Mouse (Mus musculus) large intestine, adult 2 months (tissue): Measurements from ENCODE around the gene Myl12a. TPM values are rescaled to one million over a fixed set of nuclear protein-coding genes. Genes with fewer than 3 reads are reported as not detected.

ENCODE experiments used
- DNase-seq: peaks from one replicate; pipeline ENCODE4 v3.0.0-alpha.2; 2012; ENCODE audit warnings: low read depth, low spot score
- WGBS: fragments of 180-500 bp; shearing (Covaris S2); methylation state at CpG from one replicate; pipeline ENCODE4 v1.1.7; 2018; 5-methylcytosine and 5-hydroxymethylcytosine counted together
- polyA plus RNA-seq: library from polyadenylated mRNA; depleted of rRNA; stranded (reverse); fragments of >200 nt; gene quantifications from 2 replicates; pipeline ENCODE4 v1.2.3, GENCODE M21; 2012

Gene Myl12a
- polyA plus RNA-seq, 1 experiment, result 152 TPM

DNA sequence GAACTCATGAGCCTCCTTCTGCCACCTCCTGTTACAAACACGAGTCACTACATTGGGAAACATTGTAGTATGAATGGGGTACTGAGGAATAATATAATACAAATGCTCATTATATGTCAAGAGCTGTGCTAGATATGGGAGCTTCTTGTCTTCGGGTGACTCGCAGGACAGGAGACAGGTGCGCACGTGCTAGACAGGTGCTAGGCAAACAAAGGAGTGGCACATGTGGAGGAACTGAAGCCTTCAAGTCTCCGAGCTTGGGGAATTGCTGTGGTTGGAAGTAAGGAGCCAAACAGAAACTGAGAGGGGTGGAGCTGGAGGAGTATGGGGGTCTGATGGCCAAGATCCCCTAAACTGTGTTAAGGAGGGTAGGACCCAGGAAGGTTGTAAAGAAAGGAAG lies 10.4 kb upstream of the Myl12a start:
- DNase-seq, result no peak
- 46% methylated on average over 6 of the region's 6 CpGs for WGBS

DNA sequence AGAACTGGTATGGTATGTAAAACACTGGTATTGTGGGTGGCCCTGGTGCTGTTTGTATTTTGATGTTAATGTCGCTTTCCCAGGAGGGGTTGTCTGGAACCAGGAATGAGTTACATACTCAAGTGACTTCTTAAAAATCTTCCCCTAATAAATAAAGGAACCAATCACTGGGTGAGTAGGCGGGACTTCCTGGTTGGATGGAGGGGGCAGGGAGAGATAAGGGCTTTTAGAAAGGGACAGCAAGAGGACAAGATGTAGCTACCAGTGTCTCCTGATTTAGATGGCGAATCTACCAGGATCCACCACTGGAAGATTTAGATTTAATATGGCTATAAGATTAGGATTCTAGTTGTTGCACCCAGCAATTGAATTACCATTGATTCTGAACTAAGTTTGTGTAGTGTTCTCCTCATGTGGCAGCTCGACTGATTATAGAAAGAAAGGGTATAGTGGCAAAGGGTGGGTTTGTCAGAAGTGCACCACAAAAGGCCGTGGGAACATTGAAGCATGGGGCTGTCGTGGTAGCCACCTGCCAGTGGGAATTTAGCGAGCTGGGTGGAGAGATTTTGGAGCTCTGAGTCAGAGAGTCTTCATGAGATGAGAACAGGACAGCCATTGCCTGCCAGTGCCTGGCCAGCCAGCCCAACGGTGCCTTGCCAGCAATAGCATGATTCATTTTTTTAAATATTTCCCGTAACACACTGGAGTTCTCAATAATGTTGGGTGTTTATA lies 9.4 kb upstream of the Myl12a start:
- WGBS, result 84% methylated on average over 9 of the region's 9 CpGs

DNA sequence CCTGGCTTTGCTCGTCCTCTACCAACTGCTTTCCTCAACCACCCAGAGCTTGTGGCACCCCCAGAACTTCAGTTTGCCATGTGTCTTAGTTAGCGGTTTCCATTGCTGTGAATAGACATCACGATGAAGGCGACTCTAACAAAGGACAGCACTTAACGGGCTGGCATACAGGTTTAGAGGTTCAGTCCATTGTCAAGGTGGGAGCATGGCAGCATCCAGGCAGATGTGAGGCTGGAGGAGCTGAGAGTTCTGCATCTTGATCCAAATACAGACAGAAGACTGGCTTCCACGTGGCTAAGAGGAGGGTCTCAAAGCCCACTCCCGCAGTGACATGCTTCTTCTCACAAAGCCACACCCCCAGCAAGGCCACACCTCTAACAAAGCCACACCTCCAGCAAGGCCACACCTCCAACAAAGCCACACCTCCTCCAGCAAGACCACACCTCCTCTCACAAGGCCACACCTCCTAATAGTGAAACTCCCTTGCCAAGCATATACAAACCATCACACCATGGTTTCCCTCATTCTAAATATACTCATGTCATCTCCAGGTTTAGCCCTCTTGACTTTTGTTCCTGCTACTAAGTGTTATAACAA lies 8.1 kb upstream of the Myl12a start:
- DNase-seq, result no peak
- WGBS, result 84% methylated on average over 7 of the region's 7 CpGs

More for the DNA sequence above, 9.4 kb upstream of the Myl12a start:
- no peak for DNase-seq

DNA sequence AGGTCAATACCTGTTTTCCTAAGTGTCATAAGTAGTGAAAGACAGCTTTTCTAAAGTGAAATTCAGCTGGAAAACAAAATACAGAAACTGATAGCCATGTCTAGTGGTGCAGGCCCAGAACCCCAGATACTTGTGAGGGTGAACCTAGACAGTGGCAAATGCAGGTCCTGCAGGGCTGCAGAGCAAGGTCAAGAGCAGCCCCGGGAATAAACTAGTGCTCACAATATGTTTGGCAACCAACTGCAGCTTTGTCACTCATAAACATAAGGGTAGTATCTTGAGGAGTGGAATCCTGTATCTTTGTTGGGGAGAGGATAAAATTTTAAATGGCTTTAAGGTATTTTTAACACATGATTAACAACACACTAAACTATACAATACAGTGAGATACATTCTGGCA lies 7.1 kb upstream of the Myl12a start:
- DNase-seq, result no peak
- 40% methylated on average over 1 of the region's 1 CpGs for WGBS

DNA sequence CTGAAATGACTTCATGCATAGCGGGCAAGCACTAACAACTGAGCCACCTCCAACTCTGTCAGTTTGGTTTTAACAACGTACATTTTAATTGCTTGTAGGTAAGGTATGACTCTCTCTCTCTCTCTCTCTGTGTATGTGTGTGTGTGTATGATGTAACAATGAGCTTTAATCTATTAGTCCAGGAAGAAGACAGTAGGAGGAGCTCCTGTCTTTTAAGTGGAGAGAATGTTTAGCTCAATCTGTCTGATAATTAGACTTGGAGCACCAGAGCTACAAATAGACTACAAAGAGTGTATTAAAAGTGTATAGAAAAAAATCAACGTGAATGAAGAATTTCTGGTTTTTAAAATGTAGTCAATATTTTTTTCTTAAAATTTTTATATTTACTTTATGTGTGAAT lies 6.0 kb upstream of the Myl12a start:
- WGBS, result 73% methylated on average over 3 of the region's 3 CpGs

DNA sequence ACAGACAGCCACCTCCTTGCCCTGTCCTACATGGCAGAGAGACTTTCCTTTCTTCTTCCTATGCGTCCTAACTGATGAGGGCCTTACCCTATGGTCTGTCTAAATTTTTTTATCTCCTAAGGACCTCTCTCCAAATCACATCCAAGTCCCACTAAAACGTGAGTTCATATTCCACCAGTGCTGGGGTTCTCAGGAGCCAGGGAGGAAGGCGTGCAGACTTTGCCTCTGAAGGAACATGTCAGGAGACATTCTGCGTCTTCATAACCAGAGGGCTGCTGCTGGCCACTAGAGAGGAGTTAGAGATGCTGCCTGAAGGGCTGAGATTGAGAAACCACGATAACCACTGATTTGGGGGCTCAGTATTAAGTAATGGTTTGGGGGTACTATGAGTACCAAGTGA lies 4.3 kb upstream of the Myl12a start:
- 86% methylated on average over 5 of the region's 5 CpGs for WGBS
- no peak for DNase-seq

More for the DNA sequence above, 6.0 kb upstream of the Myl12a start:
- DNase-seq, result no peak

DNA sequence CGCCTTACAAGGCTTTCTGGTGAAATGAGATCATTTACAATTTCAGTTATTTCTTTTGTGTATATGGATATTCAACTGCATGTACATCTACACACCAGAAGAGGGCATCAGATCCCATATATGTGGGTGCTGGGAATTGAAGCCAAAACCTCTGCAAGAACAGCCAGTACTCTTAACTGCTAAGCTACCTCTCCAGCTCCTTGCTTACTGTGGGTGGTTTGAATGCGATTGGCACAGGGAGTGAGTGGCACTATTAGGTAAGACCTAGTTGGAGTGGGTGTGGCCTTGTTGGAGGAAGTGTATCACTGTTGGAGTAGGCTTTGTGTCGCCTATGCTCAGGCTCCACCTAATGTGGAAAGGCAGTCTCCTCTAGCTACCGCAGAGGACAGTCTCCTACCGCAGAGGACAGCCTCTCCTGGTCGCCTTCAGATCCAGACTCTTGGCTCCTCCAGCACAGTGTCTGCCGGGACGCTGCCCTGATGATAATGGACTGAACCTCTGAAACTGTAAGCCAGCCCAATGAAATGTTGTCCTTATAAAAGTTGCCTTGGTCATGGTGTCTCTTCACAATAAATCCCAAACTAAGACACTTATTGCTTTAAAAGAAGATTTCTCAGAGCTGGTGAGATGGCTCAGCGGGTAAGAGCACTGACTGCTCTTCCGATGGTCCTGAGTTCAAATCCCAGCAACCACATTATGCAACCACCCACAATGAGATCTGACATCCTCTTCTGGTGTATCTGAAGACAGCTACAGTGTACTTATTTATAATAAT lies 1.7 kb upstream of the Myl12a start:
- no peak for DNase-seq
- 76% methylated on average over 10 of the region's 10 CpGs for WGBS

DNA sequence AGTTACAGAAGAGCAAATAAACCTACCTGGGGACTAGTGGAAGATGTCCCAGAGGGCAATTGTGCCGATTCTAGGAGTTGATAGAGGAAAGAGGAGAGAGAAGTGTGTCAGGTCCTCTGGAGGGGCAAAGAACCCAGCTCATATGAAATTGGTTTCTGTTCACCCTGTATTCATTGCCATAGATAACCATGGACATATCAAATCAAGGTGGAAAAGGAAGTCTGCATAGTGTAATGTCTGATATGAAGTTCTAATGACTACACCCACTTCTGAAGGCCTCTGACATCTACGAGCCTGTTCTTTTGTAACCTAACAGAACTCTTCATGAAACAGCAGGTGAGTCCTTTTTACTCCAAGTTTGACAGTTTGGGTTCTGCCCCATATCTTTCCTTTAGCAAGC lies 1.0 kb upstream of the Myl12a start:
- WGBS, result 26% methylated on average over 2 of the region's 2 CpGs

DNA sequence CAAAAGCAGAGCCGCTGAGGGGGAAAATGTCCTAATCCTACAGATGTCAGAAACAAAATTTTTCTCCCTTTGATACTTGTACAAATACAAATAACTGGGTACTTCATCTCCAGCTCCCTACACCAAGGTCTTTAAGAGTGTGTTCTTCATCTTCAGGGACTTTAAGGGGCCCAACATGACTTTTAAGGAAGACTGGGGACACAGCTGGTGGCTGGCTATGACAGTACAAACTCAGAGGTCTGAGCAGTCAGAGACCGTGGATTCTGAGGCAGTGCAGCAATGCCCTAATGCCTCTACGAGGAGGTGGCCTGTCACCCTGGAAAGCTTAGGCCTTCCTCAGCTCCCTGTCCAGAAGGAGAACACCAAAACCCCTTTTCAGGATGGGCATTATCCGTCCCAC lies 434 bp upstream of the Myl12a start:
- 22% methylated on average over 4 of the region's 4 CpGs for WGBS
- DNase-seq, result no peak

More for the DNA sequence above, 1.0 kb upstream of the Myl12a start:
- no peak for DNase-seq

DNA sequence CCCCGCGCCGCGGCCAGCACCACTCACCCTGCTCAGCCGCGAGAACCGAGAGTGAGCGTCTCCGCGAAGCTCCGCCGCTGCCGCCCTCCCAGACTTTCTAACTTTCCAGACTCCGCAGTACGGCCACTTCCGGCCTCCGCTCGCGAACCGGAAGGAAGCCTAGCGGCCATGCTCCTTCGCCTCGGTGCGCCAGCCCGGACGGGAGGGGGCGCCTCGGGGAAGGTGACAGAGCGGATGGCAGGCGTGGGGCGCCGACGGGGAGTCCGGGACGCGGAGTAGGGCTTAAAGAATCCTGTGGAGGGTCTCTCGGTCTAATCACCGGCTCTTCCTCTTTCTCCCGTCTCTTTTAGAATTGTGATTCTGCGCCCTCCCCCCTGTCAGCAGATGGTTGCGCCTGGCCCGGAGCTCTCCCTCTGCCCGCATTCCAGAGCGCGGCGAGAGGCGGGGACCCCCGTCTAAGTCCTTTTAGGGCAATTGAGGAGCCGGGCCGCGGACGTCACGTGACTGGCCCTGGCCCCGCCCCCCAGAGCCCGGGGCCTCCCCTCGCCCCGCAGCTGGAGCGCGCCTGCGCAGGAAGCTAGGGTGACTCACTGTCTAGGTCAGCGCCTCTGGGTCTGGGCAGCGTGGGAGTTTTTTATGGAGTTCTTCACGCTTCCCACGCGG lies 466 bp downstream of the Myl12a start, which contains the start of gene Myom1:
Myom1 (plus strand) TSS at position 553 of the 663 bp plus-strand sequence.
- DNase-seq, result peak; percentile 80
- under 1% methylated on average over 65 of the region's 65 CpGs for WGBS

DNA sequence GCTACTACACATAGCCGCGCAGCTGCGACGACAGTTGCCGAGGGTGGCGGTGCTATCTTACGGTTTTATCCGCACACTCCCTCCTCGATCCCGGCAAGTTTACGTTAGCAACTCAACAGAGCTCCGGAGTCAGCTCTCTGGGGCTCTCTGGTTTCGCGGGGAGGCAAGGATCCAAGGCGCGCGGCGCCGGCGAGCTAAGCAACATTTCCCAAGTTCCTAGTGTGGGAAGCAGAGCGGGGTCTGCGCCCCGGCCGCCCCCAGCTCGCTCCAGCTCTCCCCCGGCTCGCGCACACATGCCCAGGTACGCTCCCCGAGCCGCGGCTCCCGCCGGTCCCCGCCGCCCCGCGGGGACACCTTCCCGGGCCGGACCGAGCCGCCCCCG lies 988 bp downstream of the Myl12a start:
- DNase-seq, result no peak
- WGBS, result under 1% methylated on average over 43 of the region's 43 CpGs

DNA sequence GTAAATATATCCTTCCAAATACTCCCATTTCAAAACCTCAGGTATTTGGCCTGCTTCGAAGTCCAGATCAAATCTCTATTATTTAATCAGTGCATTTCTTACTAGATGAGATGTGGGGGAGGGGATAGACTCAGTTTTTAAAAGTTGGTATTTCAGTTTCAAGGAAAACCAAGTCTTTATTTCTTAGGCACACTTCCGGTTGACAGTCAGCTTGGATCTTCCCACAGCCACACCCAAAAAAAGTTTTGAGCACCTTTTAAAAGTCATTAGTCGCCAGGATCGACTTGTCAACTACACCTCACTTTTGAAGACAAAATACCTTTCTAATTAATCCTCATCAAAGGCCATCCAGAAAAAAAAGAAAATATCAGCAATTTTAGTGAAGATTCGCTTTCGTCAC lies 1.6 kb downstream of the Myl12a start:
- DNase-seq, result no peak
- WGBS, result 2% methylated on average over 6 of the region's 6 CpGs

DNA sequence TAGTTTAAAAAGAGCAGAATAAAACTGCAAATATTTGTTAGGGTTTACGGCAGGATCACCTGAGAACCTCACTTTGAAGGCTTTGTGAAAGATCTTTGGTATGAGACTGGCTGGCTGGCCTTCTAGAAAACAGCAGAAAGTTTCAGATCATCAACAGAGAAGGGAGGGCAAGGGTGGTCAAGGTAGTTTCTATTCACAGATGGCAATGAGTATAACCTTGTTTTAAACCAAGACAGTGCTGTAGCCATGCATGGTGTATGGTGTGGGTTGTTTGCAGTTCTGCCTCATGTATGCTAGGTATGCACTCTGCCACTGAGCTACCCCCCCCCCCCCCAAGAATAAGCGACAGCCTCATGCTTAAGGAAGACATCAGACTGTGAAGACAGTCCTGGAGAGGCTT lies 2.4 kb downstream of the Myl12a start:
- no peak for DNase-seq
- 33% methylated on average over 2 of the region's 2 CpGs for WGBS

DNA sequence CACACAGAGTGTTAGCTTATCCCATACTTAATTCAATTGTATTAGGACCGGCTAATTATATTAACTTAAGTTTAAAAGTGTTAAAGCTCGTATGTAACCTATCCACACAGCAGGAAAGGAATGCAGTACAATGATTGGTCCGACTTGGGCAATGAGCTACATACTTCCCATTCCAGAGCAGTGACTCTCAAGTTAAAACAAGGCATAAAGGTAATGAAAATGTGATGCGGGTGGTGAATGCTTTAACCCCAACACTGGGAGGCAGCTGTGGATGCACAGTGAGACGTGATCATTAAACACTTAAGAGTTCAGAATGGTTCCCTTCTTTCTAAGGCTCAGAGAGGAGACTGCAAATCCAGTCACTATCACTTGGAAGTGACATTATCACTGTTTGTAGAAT lies 3.5 kb downstream of the Myl12a start:
- WGBS, result 45% methylated on average over 5 of the region's 5 CpGs
- DNase-seq, result no peak

DNA sequence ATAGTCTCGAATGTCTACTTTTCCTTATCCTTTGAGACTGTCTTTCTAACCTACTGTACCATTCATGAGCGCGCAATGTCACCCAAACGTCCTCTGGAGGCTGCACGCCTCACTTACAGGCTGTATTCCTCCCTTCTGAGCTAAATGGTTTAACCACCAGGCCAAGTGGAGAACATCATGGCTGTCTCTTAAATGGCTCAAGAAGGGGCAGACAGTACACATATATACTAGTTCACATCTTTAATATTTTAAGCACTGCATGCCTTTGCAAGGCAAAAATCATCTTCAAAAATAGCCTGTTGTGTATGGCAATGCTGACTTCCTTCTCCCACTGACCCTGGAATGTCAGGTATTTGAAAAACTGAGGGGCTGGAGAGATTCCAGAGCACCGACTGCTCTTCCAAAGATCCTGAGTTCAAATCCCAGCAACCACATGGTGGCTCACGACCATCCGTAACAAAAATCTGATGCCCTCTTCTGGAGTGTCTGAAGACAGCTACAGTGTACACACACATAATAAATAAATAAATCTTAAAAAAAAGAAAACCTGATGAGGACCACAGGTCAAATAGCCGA lies 4.2 kb downstream of the Myl12a start:
- WGBS, result 68% methylated on average over 9 of the region's 9 CpGs
- no peak for DNase-seq

DNA sequence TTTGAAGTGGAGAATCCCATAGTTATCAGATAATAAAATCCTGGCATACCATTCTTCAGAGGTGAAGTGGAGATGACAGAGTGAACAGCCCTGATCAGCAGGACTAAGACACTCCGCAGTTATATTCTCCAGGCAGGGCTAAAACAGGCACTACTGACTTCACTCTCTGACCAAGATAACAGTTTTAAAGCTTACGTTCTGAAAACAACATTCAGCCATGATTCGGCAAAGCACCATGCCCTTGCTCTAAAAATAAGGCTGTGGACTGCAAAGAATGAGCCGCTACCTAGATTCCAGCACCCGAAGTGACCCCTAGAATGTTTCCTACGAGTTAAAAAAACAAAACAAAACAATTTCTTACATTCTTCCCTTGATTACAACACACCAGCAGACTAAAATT lies 4.8 kb downstream of the Myl12a start:
- DNase-seq, result no peak
- 62% methylated on average over 6 of the region's 6 CpGs for WGBS

DNA sequence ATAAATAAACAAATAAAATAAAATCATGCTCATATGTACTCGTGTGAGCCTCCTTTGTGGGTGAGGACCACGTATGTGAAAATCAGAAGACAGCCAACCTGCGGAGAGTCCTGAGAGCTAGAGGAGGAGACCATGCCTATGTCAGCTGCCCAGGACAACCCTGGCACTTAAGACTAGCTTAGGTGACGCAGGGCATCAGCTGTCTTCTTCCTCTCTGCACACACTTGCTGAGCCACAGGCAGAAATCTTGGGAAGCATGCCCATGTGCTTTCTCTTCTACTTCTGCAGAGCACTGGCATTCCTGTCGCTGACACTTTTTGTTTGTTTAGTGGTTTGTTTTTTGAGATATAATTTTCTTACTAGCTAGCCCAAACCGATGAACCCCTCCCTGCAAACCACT lies 7.1 kb downstream of the Myl12a start:
- 77% methylated on average over 6 of the region's 6 CpGs for WGBS

DNA sequence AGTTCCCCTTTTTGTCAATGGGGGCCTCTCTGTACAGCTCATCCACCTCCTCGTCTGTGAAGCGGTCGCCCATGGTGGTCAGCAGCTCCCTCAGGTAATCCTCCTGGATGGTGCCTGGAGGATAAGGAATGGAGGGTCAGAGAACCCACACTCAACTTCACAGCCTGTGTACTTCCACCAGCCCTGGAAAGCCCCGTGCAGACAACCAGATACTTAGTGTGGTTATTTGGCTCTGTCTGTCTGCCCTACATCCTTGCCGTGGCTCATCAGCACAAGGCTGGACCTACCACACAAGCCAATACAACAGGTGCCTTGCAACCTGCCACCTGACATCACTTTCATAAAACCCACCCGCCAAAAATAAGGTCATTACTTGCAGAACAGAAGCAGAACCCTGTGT lies 8.0 kb downstream of the Myl12a start:
- no peak for DNase-seq
- WGBS, result 77% methylated on average over 6 of the region's 6 CpGs

More for the DNA sequence above, 7.1 kb downstream of the Myl12a start:
- no peak for DNase-seq

DNA sequence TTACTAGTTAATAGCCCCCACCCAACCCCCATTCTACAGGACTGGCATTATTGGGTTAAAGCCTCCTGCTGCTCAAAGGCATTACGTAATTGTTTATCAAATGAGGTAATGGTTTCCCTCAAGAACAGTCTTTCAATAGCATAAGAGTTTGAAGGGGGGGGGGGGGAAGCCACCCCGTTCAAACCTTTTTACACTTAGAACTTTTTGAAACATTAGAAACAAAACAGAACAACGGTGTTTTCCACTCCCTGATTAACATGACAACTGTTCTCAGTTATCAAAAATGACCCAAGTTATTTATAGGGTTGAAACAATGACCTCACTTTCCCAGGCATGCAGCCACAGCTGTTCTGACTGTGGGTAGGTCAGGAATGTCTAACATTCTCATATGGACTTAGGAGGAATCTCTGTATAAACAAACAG lies 9.3 kb downstream of the Myl12a start:
- WGBS, result 25% methylated on average over 3 of the region's 3 CpGs
- DNase-seq, result no peak

DNA sequence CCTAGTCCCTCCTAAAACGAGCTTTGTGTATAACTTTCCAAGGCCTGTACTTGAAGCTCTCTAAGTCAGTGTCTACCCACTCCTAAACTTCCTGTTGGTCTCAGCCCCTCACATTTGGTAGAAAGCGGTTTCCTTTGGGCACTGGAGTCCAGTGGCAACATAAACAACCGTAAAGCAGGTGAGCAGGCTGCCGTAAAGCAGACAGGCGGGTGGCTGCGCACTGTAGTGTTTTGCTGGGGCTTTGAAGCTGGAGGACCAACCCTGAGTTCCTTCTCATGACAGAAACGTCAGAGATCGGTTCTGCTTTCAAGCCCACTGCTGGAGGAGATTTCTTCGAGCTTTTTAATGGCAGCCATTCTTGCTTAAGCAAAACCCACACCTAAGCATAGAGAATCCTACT lies 10.0 kb downstream of the Myl12a start:
- no peak for DNase-seq
- WGBS, result 67% methylated on average over 9 of the region's 9 CpGs
